Mouse (Mus musculus) small intestine, adult 2 months (tissue): ENCODE measurements around the gene Sgsm1. TPM values are rescaled to one million over a fixed set of nuclear protein-coding genes. Genes with fewer than 3 reads are reported as not detected.

Experiments
- H3K27ac ChIP-seq: fragments of 200-500 bp; 2 replicates; pipeline ENCODE4 v1.5.1; 2012; ENCODE audit warnings: low read depth, low read length, control low read depth, inconsistent platforms; ENCODE audit not compliant: insufficient read depth
- H3K27me3 ChIP-seq: fragments of 200-500 bp; 2 replicates; pipeline ENCODE4 v1.6.1; 2012; ENCODE audit warnings: mild to moderate bottlenecking, moderate library complexity, low read length, inconsistent platforms; ENCODE audit not compliant: control insufficient read depth, insufficient read depth
- H3K36me3 ChIP-seq: fragments of 200-500 bp; 2 replicates; pipeline ENCODE4 v1.6.1; 2012; ENCODE audit warnings: mild to moderate bottlenecking, low read length, control low read depth, inconsistent platforms; ENCODE audit not compliant: control insufficient read depth, insufficient read depth
- H3K4me1 ChIP-seq: fragments of 200-500 bp; 2 replicates; pipeline ENCODE4 v1.6.1; 2012; ENCODE audit warnings: low read length, inconsistent platforms, mixed read lengths; ENCODE audit not compliant: control insufficient read depth, insufficient read depth, insufficient read length
- H3K4me3 ChIP-seq: fragments of 200-500 bp; 2 replicates; pipeline ENCODE4 v1.5.1; 2012; ENCODE audit warnings: low read depth, mild to moderate bottlenecking, control low read depth, inconsistent platforms, low read length, moderate library complexity
- CTCF ChIP-seq: fragments of 200-500 bp; IDR thresholded peaks from 2 replicates; pipeline ENCODE4 v1.5.1; 2012; ENCODE audit warnings: low read depth, mild to moderate bottlenecking, control low read depth, inconsistent platforms, low read length, moderate library complexity, mixed read lengths; ENCODE audit not compliant: insufficient replicate concordance, insufficient read length; ENCODE audit errors: extremely low read depth
- POLR2A ChIP-seq: fragments of 200-500 bp; IDR thresholded peaks from 2 replicates; pipeline ENCODE4 v1.6.1; 2012; ENCODE audit warnings: low read depth, mild to moderate bottlenecking, control low read depth, inconsistent platforms, low read length, moderate library complexity
- WGBS: fragments of 180-500 bp; shearing (Covaris S2); methylation state at CpG from one replicate; pipeline ENCODE4 v1.1.7; 2018; 5-methylcytosine and 5-hydroxymethylcytosine counted together
- polyA plus RNA-seq: library from polyadenylated mRNA; depleted of rRNA; stranded (reverse); fragments of >200 nt; gene quantifications from 2 replicates; pipeline ENCODE4 v1.2.3, GENCODE M21; 2012

Gene Sgsm1
- polyA plus RNA-seq, 1 experiment, result 4.8 TPM

DNA sequence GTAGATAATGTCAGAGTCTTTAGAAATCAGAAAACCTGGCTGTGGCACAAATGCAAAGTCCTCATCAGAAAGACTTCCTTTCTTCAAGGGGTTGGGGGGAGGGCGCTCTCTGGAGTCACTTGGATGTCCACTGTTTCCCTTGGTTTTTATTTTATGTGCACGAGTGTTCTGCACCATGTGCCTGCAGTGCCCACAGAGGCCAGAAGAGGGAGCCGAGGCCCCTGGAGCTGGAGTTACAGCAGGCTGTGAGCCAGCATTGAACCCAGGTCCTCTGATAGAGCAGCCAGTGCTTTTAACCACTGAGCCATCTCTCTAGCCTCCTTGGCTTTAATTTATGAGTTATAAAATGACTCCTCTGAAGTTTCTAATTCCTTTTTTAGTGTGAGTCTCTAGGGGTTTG, 40.5 kb downstream of the Sgsm1 start:
- H3K36me3 ChIP-seq, result no peaks in the 10 kb centered on the region
- no peaks in the 10 kb centered on the region for H3K27me3 ChIP-seq
- H3K27ac ChIP-seq, result no peak overlapping the region
- H3K4me3 ChIP-seq, result no peak overlapping the region
- WGBS, result 87% methylated on average over 3 of the region's 3 CpGs
- peaks cover 2% of the 10 kb centered on the region; the same call in 1 of the 2 replicates for H3K4me1 ChIP-seq
- TF ChIP-seq POLR2A (no peak), CTCF (no peak; the same call in 1 of the 2 replicates)

DNA sequence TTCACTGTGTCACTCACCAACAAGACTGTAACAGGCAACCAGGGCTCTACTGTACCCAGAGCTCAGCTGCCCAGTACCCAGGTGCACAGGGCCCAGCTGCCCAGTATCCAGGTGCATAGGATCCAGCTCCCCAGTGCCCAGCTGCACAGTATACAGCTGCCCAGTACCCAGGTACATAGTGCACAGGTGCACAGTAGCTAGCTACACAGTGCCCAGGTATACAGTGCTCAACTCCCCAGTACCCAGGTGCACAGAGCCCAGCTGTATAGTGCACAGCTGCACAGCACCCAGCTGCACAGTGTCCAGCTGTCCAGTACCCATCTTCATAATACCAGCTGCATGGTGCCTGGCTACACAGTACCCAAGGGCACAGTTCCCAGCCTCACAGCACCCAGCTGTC, 42.3 kb downstream of the Sgsm1 start:
- H3K27me3 ChIP-seq, result no peaks in the 10 kb centered on the region
- no peaks in the 10 kb centered on the region for H3K36me3 ChIP-seq
- no peak for TF ChIP-seq POLR2A
- no peak for TF ChIP-seq CTCF
- H3K4me3 ChIP-seq, result no peak overlapping the region
- H3K4me1 ChIP-seq, result peaks cover 2% of the 10 kb centered on the region; the same call in 1 of the 2 replicates
- no peak overlapping the region for H3K27ac ChIP-seq

DNA sequence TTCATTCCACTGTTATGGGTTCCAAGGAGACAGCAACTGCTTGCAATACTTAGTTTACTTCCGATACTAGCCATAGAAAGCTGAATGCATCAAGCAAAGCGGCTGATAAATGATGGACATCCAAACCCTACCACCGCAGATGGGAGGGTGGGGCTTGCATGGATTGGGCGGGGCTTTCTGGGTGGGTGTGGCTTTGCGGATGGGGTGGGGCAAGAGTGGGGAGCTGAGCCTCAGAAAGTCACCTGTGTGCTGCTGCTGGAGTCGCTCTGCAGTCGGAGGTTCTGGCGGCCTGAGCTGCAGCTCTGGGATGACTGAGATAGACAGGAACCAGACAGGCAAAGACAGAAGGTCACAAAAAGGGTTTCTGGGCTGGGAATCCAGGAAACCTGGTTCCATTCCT, 44.9 kb downstream of the Sgsm1 start:
- peaks cover 2% of the 10 kb centered on the region; the same call in 1 of the 2 replicates for H3K4me1 ChIP-seq
- no peak overlapping the region for H3K4me3 ChIP-seq
- 72% methylated on average over 8 of the region's 8 CpGs for WGBS
- no peaks in the 10 kb centered on the region for H3K27me3 ChIP-seq
- no peak for TF ChIP-seq POLR2A
- TF ChIP-seq CTCF, result no peak
- H3K27ac ChIP-seq, result no peak overlapping the region
- no peaks in the 10 kb centered on the region for H3K36me3 ChIP-seq

DNA sequence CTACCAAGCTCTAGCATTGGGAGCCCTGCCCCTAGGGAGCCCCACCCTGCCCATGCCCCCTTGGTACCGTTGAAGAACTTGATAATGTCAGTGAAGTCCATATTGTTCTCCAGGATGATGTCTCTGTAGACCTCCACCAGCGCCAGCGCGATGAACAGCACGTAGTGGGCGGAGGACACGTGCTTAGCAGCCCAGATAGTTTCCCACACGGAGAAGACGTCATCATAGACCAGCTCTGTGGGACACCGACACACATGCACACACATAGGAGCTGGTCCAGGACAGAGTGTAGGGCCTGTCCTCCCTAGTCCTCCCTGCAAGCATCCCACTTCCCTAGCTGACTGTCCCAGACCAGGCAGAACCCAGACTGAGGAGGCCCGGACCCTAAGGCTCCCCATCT, 59.8 kb downstream of the Sgsm1 start:
- Histone ChIP-seq H3K36me3 (no peaks in the 10 kb centered on the region), H3K4me1 (peaks cover 3% of the 10 kb centered on the region; the same call in 1 of the 2 replicates), H3K4me3 (no peak overlapping the region), H3K27ac (no peak overlapping the region), H3K27me3 (no peaks in the 10 kb centered on the region)
- no peak for TF ChIP-seq POLR2A
- no peak for TF ChIP-seq CTCF
- WGBS, result 93% methylated on average over 11 of the region's 11 CpGs

DNA sequence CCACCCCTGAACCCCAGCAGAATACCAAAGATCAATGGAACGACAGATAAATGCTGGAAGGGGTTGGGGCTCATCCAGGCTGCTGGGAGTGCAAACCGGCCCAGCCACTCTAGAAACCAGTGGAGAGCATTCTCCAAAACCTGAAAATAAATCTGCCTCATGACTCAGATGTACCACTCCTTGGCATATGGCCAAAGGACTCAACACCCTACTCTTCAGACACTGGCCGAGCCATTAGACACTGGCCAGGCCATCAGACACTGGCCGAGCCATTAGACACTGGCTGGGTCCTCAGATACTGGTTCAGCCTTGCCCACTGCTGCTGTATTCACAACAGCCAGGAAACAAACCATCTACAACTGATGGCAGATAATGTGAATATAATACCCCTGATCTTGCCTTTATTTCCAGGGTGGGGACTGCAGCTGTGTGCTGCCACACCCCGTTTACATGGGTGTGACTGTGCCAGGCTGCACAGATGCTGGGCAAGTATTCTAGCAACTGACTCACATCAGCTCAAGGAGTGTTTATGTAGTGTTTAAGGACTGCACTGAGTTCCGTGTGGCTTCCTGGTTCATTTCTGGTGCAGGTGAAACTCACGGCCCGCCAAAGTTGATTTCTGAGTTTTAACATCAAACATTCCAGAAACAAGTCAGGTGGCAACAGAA, 61.2 kb downstream of the Sgsm1 start:
- no peak overlapping the region for H3K4me3 ChIP-seq
- H3K36me3 ChIP-seq, result no peaks in the 10 kb centered on the region
- H3K4me1 ChIP-seq, result peaks cover 3% of the 10 kb centered on the region; the same call in 1 of the 2 replicates
- H3K27me3 ChIP-seq, result no peaks in the 10 kb centered on the region
- WGBS, result 28% methylated on average over 8 of the region's 8 CpGs
- H3K27ac ChIP-seq, result peak overlapping the region; percentile 42; the same call in 1 of the 2 replicates
- no peak for TF ChIP-seq POLR2A
- no peak for TF ChIP-seq CTCF

DNA sequence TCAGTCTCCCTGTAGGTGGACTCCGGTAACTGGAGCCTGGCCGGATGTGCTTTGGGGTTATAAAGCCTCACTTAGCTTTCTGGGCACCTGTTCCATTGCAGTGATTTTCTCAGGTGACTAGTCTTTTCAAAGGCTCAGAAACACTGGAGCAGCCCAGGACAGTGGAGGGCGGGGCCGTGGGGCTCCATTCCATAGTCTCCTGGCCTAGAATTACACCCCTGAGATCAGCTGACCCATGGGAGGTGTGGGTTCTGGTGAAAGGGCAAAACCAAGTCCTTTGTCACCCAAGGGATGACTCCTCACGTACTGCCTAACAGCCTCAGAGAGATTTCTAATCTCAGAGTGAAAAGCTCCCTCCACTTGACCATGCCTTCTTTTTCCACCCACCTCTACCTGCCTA, 80.4 kb downstream of the Sgsm1 start:
- 33% methylated on average over 5 of the region's 5 CpGs for WGBS
- no peaks in the 10 kb centered on the region for H3K36me3 ChIP-seq
- no peak overlapping the region for H3K4me3 ChIP-seq
- TF ChIP-seq POLR2A, result no peak
- TF ChIP-seq CTCF, result no peak
- H3K27me3 ChIP-seq, result no peaks in the 10 kb centered on the region
- H3K27ac ChIP-seq, result no peak overlapping the region
- 0 out of 2 replicates have a peak, but pooled peaks cover 2% of the 10 kb centered on the region for H3K4me1 ChIP-seq

DNA sequence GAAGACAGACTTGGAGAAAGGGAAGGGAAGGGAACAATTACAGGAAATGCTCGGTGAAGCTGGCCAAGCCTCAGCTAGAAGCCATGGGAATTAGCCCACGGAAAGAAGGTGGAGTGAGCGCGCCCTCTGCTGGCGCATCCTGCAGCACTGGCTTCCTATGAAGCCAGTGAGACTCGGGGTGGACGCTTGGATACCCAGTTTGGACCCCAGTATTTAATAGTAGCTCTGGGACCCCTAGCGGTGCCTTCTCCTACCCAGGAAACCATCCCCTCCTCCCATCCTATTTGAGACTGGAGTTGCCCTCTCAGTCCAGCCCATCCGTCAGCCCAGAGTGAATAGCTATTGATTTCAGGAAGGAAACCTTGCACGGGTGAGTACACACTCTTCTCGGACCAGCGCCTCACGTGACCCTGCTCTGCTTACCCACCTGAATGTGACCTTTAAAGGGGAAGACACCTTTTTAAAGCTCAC, 83.9 kb downstream of the Sgsm1 start, which contains the start of gene Tmem211:
Gene Tmem211, plus strand, starts transcription at position 278 of the 471 bp plus-strand sequence.
- 0 out of 2 replicates have a peak within 1 kb of the TSS, but pooled peaks have one; percentile 17 for H3K4me3 ChIP-seq
- TF ChIP-seq CTCF (peak; percentile 95), POLR2A (no peak)
- under 1% methylated on average over 13 of the region's 13 CpGs for WGBS
- no peak within 1 kb of the TSS for H3K27ac ChIP-seq
- H3K27me3 ChIP-seq, result no peaks in the 10 kb centered on the region
- H3K36me3 ChIP-seq, result no peaks in the 10 kb centered on the region
- H3K4me1 ChIP-seq, result peaks cover 6% of the 10 kb centered on the region; the same call in 1 of the 2 replicates

DNA sequence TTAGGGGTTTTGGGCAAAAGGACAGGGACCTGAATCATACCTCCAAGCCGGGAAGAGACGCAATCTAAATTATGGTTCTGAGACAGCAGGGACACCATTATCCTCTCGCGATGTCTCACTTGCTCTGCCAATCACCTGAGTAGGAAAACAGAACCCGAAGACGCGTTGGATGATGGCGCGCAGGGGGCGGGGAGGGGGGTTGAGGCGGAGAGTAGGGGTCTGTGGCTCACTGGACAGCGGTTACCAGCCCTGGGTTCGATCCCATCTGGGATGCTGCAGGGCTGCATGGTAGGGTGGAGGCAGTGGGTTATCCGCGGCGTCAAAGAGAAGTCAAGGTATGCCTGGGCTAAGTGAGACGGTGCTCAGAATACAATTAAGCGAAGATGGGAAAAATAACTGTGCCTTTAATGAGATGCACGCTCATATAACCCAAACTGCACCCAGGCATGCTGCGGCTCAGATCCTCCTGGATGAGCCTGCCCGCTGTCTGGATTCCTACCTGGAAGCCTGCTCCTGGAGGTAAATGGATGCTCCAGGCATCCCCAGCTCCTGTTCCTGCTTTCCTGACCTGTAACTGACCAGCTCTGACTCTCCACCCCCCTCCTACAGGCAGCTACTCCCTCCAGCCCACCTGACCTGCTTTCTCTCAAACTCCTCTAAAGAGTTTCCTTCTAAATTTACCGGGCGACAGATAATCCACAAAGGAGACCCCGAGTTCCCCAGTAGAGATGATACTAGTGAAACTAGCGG, 84.7 kb downstream of the Sgsm1 start:
- Histone ChIP-seq H3K36me3 (no peaks in the 10 kb centered on the region), H3K4me3 (no peak overlapping the region), H3K27me3 (no peaks in the 10 kb centered on the region), H3K4me1 (peaks cover 6% of the 10 kb centered on the region; the same call in 1 of the 2 replicates), H3K27ac (no peak overlapping the region)
- TF ChIP-seq POLR2A, result no peak
- TF ChIP-seq CTCF, result no peak
- 56% methylated on average over 25 of the region's 25 CpGs for WGBS
